Mouse (Mus musculus) Muller cell, postnatal 12 days (primary cell): ENCODE measurements at regions not wholly inside any gene's neighbourhood (a gene's known extent, or its start where the extent isn't known, plus 50 kb on each side); places are given as distances from the start of the nearest gene placed in this dataset.

Source experiments
- DNase-seq: peaks from one replicate; pipeline ENCODE4 v3.0.0-alpha.2; 2015; ENCODE audit errors: inconsistent ontology term

GRCm38 (mm10) chr7:50993707-50994106, 394.7 kb downstream of the 4933405O20Rik start:
- no peak for DNase-seq

GRCm38 (mm10) chr7:51041899-51042667, 443.1 kb downstream of the 4933405O20Rik start:
- no peak for DNase-seq

- DNase-seq = no peak
These were observed 452.5 kb downstream of the 4933405O20Rik start for GRCm38 (mm10) chr7:51051496-51051895.

- no peak for DNase-seq
These were observed 442.5 kb upstream of the Ano5 start for GRCm38 (mm10) chr7:51068376-51068775.

GRCm38 (mm10) chr7:51093774-51094173, 417.1 kb upstream of the Ano5 start:
- no peak for DNase-seq

- DNase-seq = peak; percentile 46
These were observed 409.7 kb upstream of the Ano5 start for GRCm38 (mm10) chr7:51101166-51101565.

GRCm38 (mm10) chr7:51140796-51141195, 370.0 kb upstream of the Ano5 start:
- DNase-seq = no peak

- no peak for DNase-seq
These were observed 335.6 kb upstream of the Ano5 start for GRCm38 (mm10) chr7:51175211-51175610.

GRCm38 (mm10) chr7:51215487-51216232, 295.2 kb upstream of the Ano5 start:
- no peak for DNase-seq

- DNase-seq = no peak
These were observed 294.6 kb upstream of the Ano5 start for GRCm38 (mm10) chr7:51216233-51216605.

- DNase-seq = no peak
These were observed 289.5 kb upstream of the Ano5 start for GRCm38 (mm10) chr7:51221351-51221750.

- DNase-seq = no peak
These were observed 289.0 kb upstream of the Ano5 start for GRCm38 (mm10) chr7:51221806-51222205.

- no peak for DNase-seq
These were observed 283.7 kb upstream of the Ano5 start for GRCm38 (mm10) chr7:51227136-51227535.

- no peak for DNase-seq
These were observed 276.2 kb upstream of the Ano5 start for GRCm38 (mm10) chr7:51234616-51235015.

- no peak for DNase-seq
These were observed 263.1 kb upstream of the Ano5 start for GRCm38 (mm10) chr7:51247695-51248094.

GRCm38 (mm10) chr7:51254461-51254860, 256.4 kb upstream of the Ano5 start:
- DNase-seq = no peak

GRCm38 (mm10) chr7:51259160-51259831, 251.5 kb upstream of the Ano5 start:
- no peak for DNase-seq

GRCm38 (mm10) chr7:51264166-51264565, 246.7 kb upstream of the Ano5 start:
- no peak for DNase-seq

GRCm38 (mm10) chr7:51265896-51266295, 244.9 kb upstream of the Ano5 start:
- DNase-seq = no peak

- DNase-seq = no peak
These were observed 243.9 kb upstream of the Ano5 start for GRCm38 (mm10) chr7:51266879-51267278.

- DNase-seq = peak; percentile 96
These were observed 242.1 kb upstream of the Ano5 start for GRCm38 (mm10) chr7:51268743-51269142.

GRCm38 (mm10) chr7:51270531-51271090, 240.2 kb upstream of the Ano5 start:
- no peak for DNase-seq
